In the genomic region with DNA sequence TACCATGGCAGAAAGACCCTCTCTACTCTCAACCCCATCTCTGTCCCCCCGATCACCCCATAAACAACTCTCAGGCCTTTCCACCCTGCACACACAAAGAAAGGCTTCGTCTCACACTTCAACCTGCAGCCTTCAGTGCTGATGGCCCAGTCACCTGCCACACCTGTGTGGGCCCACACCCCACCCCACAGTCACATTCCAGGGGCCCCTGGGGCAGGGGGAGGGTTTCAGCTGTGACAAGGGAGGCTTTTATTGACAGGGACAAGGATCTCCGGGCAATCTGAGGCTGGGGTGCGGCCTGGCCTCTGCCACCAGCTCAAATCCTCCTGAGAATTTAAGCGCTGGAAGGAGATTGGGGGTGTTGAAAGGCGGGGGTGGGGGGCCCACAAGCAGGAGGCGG, we compare ENCODE assay signal across 30 mouse cellular contexts. TPM values are rescaled to one million over a fixed set of nuclear protein-coding genes. Genes with fewer than 3 reads are reported as not detected.
DNase-seq lines count a peak whose midpoint lies in the region; ATAC-seq and TF ChIP-seq lines count a peak whose summit lies in the region.
"Had no signal": no experiment of that assay in that cellular context is flagged by ENCODE, and none has a peak within 500 bp of the region (broad histone marks: within the 10 kb centered on the region; RNA-seq: fewer than 3 reads in every experiment).

No protein-coding gene starts in this region.

- intact Hi-C loops in heart, postnatal 36 days (cut with DNase I): no loop called here

- peak overlapping the region; percentile 62 for H3K27ac ChIP-seq in forebrain, embryonic 10.5 days
- no peak overlapping the region for H3K27ac ChIP-seq in forebrain, postnatal 0 days (ENCODE audit: low read depth, low read length)
- H3K27ac ChIP-seq in midbrain, embryonic 10.5 days (replicated peaks): peak overlapping the region; percentile 71
- H3K27ac ChIP-seq in midbrain, embryonic 13.5 days: no peak overlapping the region
- peak overlapping the region; percentile 90 for H3K27ac ChIP-seq in small intestine, adult 2 months (ENCODE audit: insufficient read depth, low read depth, low read length)
- H3K27ac ChIP-seq: hindbrain, postnatal 0 days; limb, embryonic 12.5 days; midbrain, embryonic 15.5 days; neural tube, embryonic 12.5 days had no signal

- H3K4me3 ChIP-seq in forebrain, embryonic 10.5 days: no peak overlapping the region
- H3K4me3 ChIP-seq in forebrain, postnatal 0 days (ENCODE audit: low read depth, low read length): no peak overlapping the region
- H3K4me3 ChIP-seq in midbrain, embryonic 10.5 days: no peak overlapping the region
- H3K4me3 ChIP-seq in midbrain, embryonic 13.5 days (replicated peaks): no peak overlapping the region
- no peak overlapping the region for H3K4me3 ChIP-seq in small intestine, adult 2 months (ENCODE audit: low read depth, low read length)
- H3K4me3 ChIP-seq: embryonic facial prominence, embryonic 12.5 days; heart, embryonic 10.5 days; limb, embryonic 12.5 days; megakaryocyte, embryonic 14.5 days; midbrain, embryonic 15.5 days; neural tube, embryonic 12.5 days had no signal

- no peak overlapping the region for H3K4me2 ChIP-seq in forebrain, postnatal 0 days (ENCODE audit: low read depth)
- H3K4me2 ChIP-seq in midbrain, embryonic 13.5 days (replicated peaks): no peak overlapping the region
- H3K4me2 ChIP-seq: embryonic facial prominence, embryonic 12.5 days; limb, embryonic 12.5 days; liver, embryonic 11.5 days; midbrain, embryonic 15.5 days; neural tube, embryonic 12.5 days had no signal

- H3K36me3 ChIP-seq in forebrain, embryonic 10.5 days (replicated peaks): no peaks in the 10 kb centered on the region
- no peaks in the 10 kb centered on the region for H3K36me3 ChIP-seq in forebrain, postnatal 0 days (ENCODE audit: insufficient read depth)
- H3K36me3 ChIP-seq in midbrain, embryonic 10.5 days: no peaks in the 10 kb centered on the region
- no peaks in the 10 kb centered on the region for H3K36me3 ChIP-seq in midbrain, embryonic 13.5 days
- peaks cover 34% of the 10 kb centered on the region for H3K36me3 ChIP-seq in small intestine, adult 2 months (ENCODE audit: control insufficient read depth, insufficient read depth, low read length)
- H3K36me3 ChIP-seq: embryonic facial prominence, embryonic 12.5 days; limb, embryonic 12.5 days; midbrain, embryonic 15.5 days; neural tube, embryonic 12.5 days had no signal

- 0 out of 2 replicates have a peak, but pooled peaks have one; percentile 30 for TF ChIP-seq POLR2A in small intestine, adult 2 months (IDR thresholded peaks at IDR 0.05; ENCODE audit: low read depth, low read length)

- WGBS in forebrain, embryonic 10.5 days: 43% methylated on average over 7 of the region's 7 CpGs
- WGBS in forebrain, postnatal 0 days: 53% methylated on average over 7 of the region's 7 CpGs
- 42% methylated on average over 7 of the region's 7 CpGs for WGBS in midbrain, embryonic 10.5 days
- 44% methylated on average over 7 of the region's 7 CpGs for WGBS in midbrain, embryonic 13.5 days
- 32% methylated on average over 7 of the region's 7 CpGs for WGBS in small intestine, adult 2 months

- no peak for TF ChIP-seq CTCF in forebrain, postnatal 0 days (IDR thresholded peaks at IDR 0.05; ENCODE audit: low read depth)
- TF ChIP-seq CTCF in small intestine, adult 2 months (IDR thresholded peaks at IDR 0.05; ENCODE audit: extremely low read depth, insufficient read length, insufficient replicate concordance, low read depth, low read length): no peak

- no peak overlapping the region for H3K9ac ChIP-seq in forebrain, postnatal 0 days
- H3K9ac ChIP-seq in midbrain, embryonic 13.5 days (replicated peaks): no peak overlapping the region
- H3K9ac ChIP-seq: embryonic facial prominence, embryonic 12.5 days; limb, embryonic 12.5 days; midbrain, embryonic 15.5 days; neural tube, embryonic 12.5 days had no signal

- H3K27me3 ChIP-seq in forebrain, embryonic 10.5 days (ENCODE audit: poor library complexity, severe bottlenecking): peaks cover 2% of the 10 kb centered on the region
- H3K27me3 ChIP-seq in forebrain, postnatal 0 days (ENCODE audit: insufficient read depth, low read length): no peaks in the 10 kb centered on the region
- peaks cover 25% of the 10 kb centered on the region for H3K27me3 ChIP-seq in midbrain, embryonic 10.5 days (ENCODE audit: low read depth, poor library complexity, severe bottlenecking)
- peaks cover 2% of the 10 kb centered on the region; the same call in 1 of the 2 replicates for H3K27me3 ChIP-seq in midbrain, embryonic 13.5 days
- no peaks in the 10 kb centered on the region for H3K27me3 ChIP-seq in small intestine, adult 2 months (ENCODE audit: control insufficient read depth, insufficient read depth, low read length)
- H3K27me3 ChIP-seq: midbrain, embryonic 15.5 days had no signal

- peaks cover 44% of the 10 kb centered on the region for H3K4me1 ChIP-seq in forebrain, embryonic 10.5 days
- H3K4me1 ChIP-seq in forebrain, postnatal 0 days (ENCODE audit: insufficient read depth): no peaks in the 10 kb centered on the region
- H3K4me1 ChIP-seq in midbrain, embryonic 10.5 days: peaks cover 42% of the 10 kb centered on the region
- H3K4me1 ChIP-seq in midbrain, embryonic 13.5 days (replicated peaks): peaks cover 25% of the 10 kb centered on the region
- peaks cover 36% of the 10 kb centered on the region for H3K4me1 ChIP-seq in small intestine, adult 2 months (ENCODE audit: control insufficient read depth, insufficient read depth, insufficient read length, low read length)
- H3K4me1 ChIP-seq: megakaryocyte, embryonic 14.5 days had no signal

- ATAC-seq in forebrain, postnatal 0 days: no peak
- no peak for ATAC-seq in midbrain, embryonic 13.5 days
- ATAC-seq: activated CD4-positive, CD25-positive, alpha-beta regulatory T cell, adult 4 months; forebrain, embryonic 14.5 days; hindbrain, postnatal 0 days; midbrain, embryonic 15.5 days had no signal

- DNase-seq in forebrain, embryonic 10.5 days (ENCODE audit: extremely low spot score, low spot score): no peak
- no peak for DNase-seq in forebrain, postnatal 0 days
- no peak for DNase-seq in midbrain, embryonic 10.5 days (ENCODE audit: low spot score)
- DNase-seq in right cerebral cortex, postnatal 14 days: no peak
- DNase-seq in heart, postnatal 36 days: no peak
- DNase-seq: adrenal gland, postnatal 10 days; cerebellum, adult 18-20 months; cerebellum, postnatal 14 days; kidney, adult 2 months; kidney, postnatal 10 days; right cerebral cortex, postnatal 25 days had no signal

- no peaks in the 10 kb centered on the region for H3K9me3 ChIP-seq in forebrain, embryonic 10.5 days
- H3K9me3 ChIP-seq in forebrain, postnatal 0 days (ENCODE audit: low read length): no peaks in the 10 kb centered on the region
- no peaks in the 10 kb centered on the region for H3K9me3 ChIP-seq in midbrain, embryonic 10.5 days (replicated peaks)
- no peaks in the 10 kb centered on the region for H3K9me3 ChIP-seq in midbrain, embryonic 13.5 days
- H3K9me3 ChIP-seq: embryonic facial prominence, embryonic 12.5 days; heart, embryonic 10.5 days; limb, embryonic 12.5 days; megakaryocyte, embryonic 14.5 days; midbrain, embryonic 15.5 days; neural tube, embryonic 12.5 days had no signal

RNA-seq across cellular contexts. Expression of gene Krt15, which starts 3.1 kb away (rescaled TPM):
- polyA plus RNA-seq in forebrain, embryonic 10.5 days (2016; fragmentation: Nextera tagmentation; extraction: Ambion mirVana): 0.55 and 0.77 TPM in 2 replicates
- not detected in 2 replicates for total RNA-seq in forebrain, postnatal 0 days (2014; rRNA removed)
- 0.17 and 0.47 TPM in 2 replicates for polyA plus RNA-seq in forebrain, postnatal 0 days (2015; fragmentation: Nextera tagmentation; extraction: Ambion mirVana)
- 0.74 and 1.8 TPM in 2 replicates for polyA plus RNA-seq in midbrain, embryonic 10.5 days (2016; fragmentation: Nextera tagmentation; extraction: Ambion mirVana)
- 0.41 and 0.98 TPM in 2 replicates for polyA plus RNA-seq in midbrain, embryonic 13.5 days (2015; fragmentation: Nextera tagmentation; extraction: Ambion mirVana)
- polyA plus RNA-seq in small intestine, adult 2 months (2012; rRNA removed): 0.32 and 1.1 TPM in 2 replicates
- total RNA-seq in heart, postnatal 36 days (2021): not detected
- total RNA-seq: adrenal gland, postnatal 10 days; gastrocnemius, adult 8-10 months; hematopoietic stem cell, adult 5-6 weeks; left cerebral cortex, postnatal 10 days had no signal
- polyA plus RNA-seq: activated CD4-positive, CD25-positive, alpha-beta regulatory T cell, adult 4 months had no signal

RNA-seq across cellular contexts. Expression of gene Krt19, which starts 9.7 kb away (rescaled TPM):
- polyA plus RNA-seq in forebrain, embryonic 10.5 days (2016; fragmentation: Nextera tagmentation; extraction: Ambion mirVana): 5.3 and 5.4 TPM in 2 replicates
- total RNA-seq in forebrain, postnatal 0 days (2014; rRNA removed): 5.8 and 6.5 TPM in 2 replicates
- polyA plus RNA-seq in forebrain, postnatal 0 days (2015; fragmentation: Nextera tagmentation; extraction: Ambion mirVana): 3.8 and 7.0 TPM in 2 replicates
- 5.9 and 6.3 TPM in 2 replicates for polyA plus RNA-seq in midbrain, embryonic 10.5 days (2016; fragmentation: Nextera tagmentation; extraction: Ambion mirVana)
- 0.86 and 1.4 TPM in 2 replicates for polyA plus RNA-seq in midbrain, embryonic 13.5 days (2015; fragmentation: Nextera tagmentation; extraction: Ambion mirVana)
- polyA plus RNA-seq in small intestine, adult 2 months (2012; rRNA removed): 1,218 and 2,324 TPM in 2 replicates
- 10 to 100 TPM in 1 of 2 experiments, 1 to 10 TPM in 1; 6.0 to 10.2 TPM for total RNA-seq in heart, postnatal 36 days (2021)
- total RNA-seq: hematopoietic stem cell, adult 5-6 weeks had no signal
- polyA plus RNA-seq: activated CD4-positive, CD25-positive, alpha-beta regulatory T cell, adult 4 months had no signal

RNA-seq across cellular contexts. Expression of gene Krt13, which starts 17.4 kb away (rescaled TPM):
- polyA plus RNA-seq in forebrain, embryonic 10.5 days (2016; fragmentation: Nextera tagmentation; extraction: Ambion mirVana): not detected in 2 replicates
- total RNA-seq in forebrain, postnatal 0 days (2014; rRNA removed): not detected in 2 replicates
- 0.31 TPM in 1 of 2 replicates, not detected in the other for polyA plus RNA-seq in forebrain, postnatal 0 days (2015; fragmentation: Nextera tagmentation; extraction: Ambion mirVana)
- polyA plus RNA-seq in midbrain, embryonic 10.5 days (2016; fragmentation: Nextera tagmentation; extraction: Ambion mirVana): not detected in 2 replicates
- polyA plus RNA-seq in midbrain, embryonic 13.5 days (2015; fragmentation: Nextera tagmentation; extraction: Ambion mirVana): 0.22 TPM in 1 of 2 replicates, not detected in the other
- 1.0 TPM in 1 of 2 replicates, not detected in the other for polyA plus RNA-seq in small intestine, adult 2 months (2012; rRNA removed)
- total RNA-seq in heart, postnatal 36 days (2021): not detected
- total RNA-seq: adrenal gland, postnatal 10 days; gastrocnemius, adult 8-10 months; hematopoietic stem cell, adult 5-6 weeks; hindbrain, postnatal 0 days; layer of hippocampus, postnatal 25 days; left cerebral cortex, postnatal 10 days had no signal
- polyA plus RNA-seq: activated CD4-positive, CD25-positive, alpha-beta regulatory T cell, adult 4 months; embryonic facial prominence, embryonic 12.5 days; forebrain, embryonic 14.5 days; gonadal fat pad, adult 2 months; hindbrain, postnatal 0 days; kidney, adult 2 months; limb, embryonic 12.5 days; midbrain, embryonic 15.5 days; testis, adult 2 months had no signal

RNA-seq across cellular contexts. Expression of gene Krt36, which starts 33.4 kb away (rescaled TPM):
- polyA plus RNA-seq in forebrain, embryonic 10.5 days (2016; fragmentation: Nextera tagmentation; extraction: Ambion mirVana): not detected in 2 replicates
- total RNA-seq in forebrain, postnatal 0 days (2014; rRNA removed): not detected in 2 replicates
- polyA plus RNA-seq in forebrain, postnatal 0 days (2015; fragmentation: Nextera tagmentation; extraction: Ambion mirVana): not detected in 2 replicates
- polyA plus RNA-seq in midbrain, embryonic 10.5 days (2016; fragmentation: Nextera tagmentation; extraction: Ambion mirVana): not detected in 2 replicates
- not detected in 2 replicates for polyA plus RNA-seq in midbrain, embryonic 13.5 days (2015; fragmentation: Nextera tagmentation; extraction: Ambion mirVana)
- not detected in 2 replicates for polyA plus RNA-seq in small intestine, adult 2 months (2012; rRNA removed)
- not detected for total RNA-seq in heart, postnatal 36 days (2021)
- total RNA-seq: gastrocnemius, adult 8-10 months; hematopoietic stem cell, adult 5-6 weeks; hindbrain, postnatal 0 days; layer of hippocampus, postnatal 25 days; left cerebral cortex, postnatal 10 days had no signal
- polyA plus RNA-seq: activated CD4-positive, CD25-positive, alpha-beta regulatory T cell, adult 4 months; forebrain, embryonic 14.5 days; heart, embryonic 16.5 days; liver, embryonic 11.5 days; midbrain, embryonic 15.5 days; neural tube, embryonic 12.5 days; testis, adult 2 months had no signal

RNA-seq across cellular contexts. Expression of gene Krt35, which starts 42.8 kb away (rescaled TPM):
- not detected in 2 replicates for polyA plus RNA-seq in forebrain, embryonic 10.5 days (2016; fragmentation: Nextera tagmentation; extraction: Ambion mirVana)
- total RNA-seq in forebrain, postnatal 0 days (2014; rRNA removed): not detected in 2 replicates
- not detected in 2 replicates for polyA plus RNA-seq in forebrain, postnatal 0 days (2015; fragmentation: Nextera tagmentation; extraction: Ambion mirVana)
- not detected in 2 replicates for polyA plus RNA-seq in midbrain, embryonic 10.5 days (2016; fragmentation: Nextera tagmentation; extraction: Ambion mirVana)
- polyA plus RNA-seq in midbrain, embryonic 13.5 days (2015; fragmentation: Nextera tagmentation; extraction: Ambion mirVana): not detected in 2 replicates
- polyA plus RNA-seq in small intestine, adult 2 months (2012; rRNA removed): not detected in 2 replicates
- not detected for total RNA-seq in heart, postnatal 36 days (2021)
- total RNA-seq: adrenal gland, postnatal 10 days; gastrocnemius, adult 8-10 months; hematopoietic stem cell, adult 5-6 weeks; layer of hippocampus, postnatal 25 days; left cerebral cortex, postnatal 10 days had no signal
- polyA plus RNA-seq: activated CD4-positive, CD25-positive, alpha-beta regulatory T cell, adult 4 months; embryonic facial prominence, embryonic 12.5 days; forebrain, embryonic 14.5 days; heart, embryonic 10.5 days; heart, embryonic 16.5 days; kidney, adult 2 months; liver, embryonic 11.5 days; midbrain, embryonic 15.5 days; neural tube, embryonic 12.5 days; testis, adult 2 months had no signal

Comparison
In these comparisons a context has a peak if more than half of its experiments do, and no peak if none do; other contexts are left out.
1. H3K27ac ChIP-seq: peak in forebrain, embryonic 10.5 days (single experiment), midbrain, embryonic 10.5 days (single experiment) and small intestine, adult 2 months (single experiment); none in forebrain, postnatal 0 days (single experiment) and midbrain, embryonic 13.5 days (single experiment).
2. RNA of gene Krt19, which starts 9.7 kb away (polyA plus RNA-seq): 1,218 to 2,324 TPM in small intestine, adult 2 months; 3.8 to 7.0 TPM in forebrain, postnatal 0 days, 5.9 to 6.3 TPM in midbrain, embryonic 10.5 days, 5.3 to 5.4 TPM in forebrain, embryonic 10.5 days and 0.86 to 1.4 TPM in midbrain, embryonic 13.5 days; every median in the first group is over 100 times any median in the second.